Mouse (Mus musculus) adrenal gland, adult 2 months (tissue): Measurements from ENCODE around the gene Ube2v1. TPM values are rescaled to one million over a fixed set of nuclear protein-coding genes. Genes with fewer than 3 reads are reported as not detected.
"Not testable (repeated sequence)": the region's sequence is repeated elsewhere in the genome, so short reads cannot be mapped to it uniquely, and the experiment has no call there.

Experiments used
- DNase-seq: peaks from one replicate; pipeline ENCODE4 v3.0.0; 2021
- polyA plus RNA-seq: library from polyadenylated mRNA; depleted of rRNA; stranded (reverse); fragments of >200 nt; gene quantifications from 2 replicates; pipeline ENCODE4 v1.2.3, GENCODE M21; 2012
- total RNA-seq, 2 experiments: library from RNA; stranded (reverse); gene quantifications; 2 replicates each; pipeline ENCODE4 v1.2.3; 2021

The Ube2v1 gene
- total and polyA plus RNA-seq, 3 experiments = 133 to 208 (median 191) TPM

DNA sequence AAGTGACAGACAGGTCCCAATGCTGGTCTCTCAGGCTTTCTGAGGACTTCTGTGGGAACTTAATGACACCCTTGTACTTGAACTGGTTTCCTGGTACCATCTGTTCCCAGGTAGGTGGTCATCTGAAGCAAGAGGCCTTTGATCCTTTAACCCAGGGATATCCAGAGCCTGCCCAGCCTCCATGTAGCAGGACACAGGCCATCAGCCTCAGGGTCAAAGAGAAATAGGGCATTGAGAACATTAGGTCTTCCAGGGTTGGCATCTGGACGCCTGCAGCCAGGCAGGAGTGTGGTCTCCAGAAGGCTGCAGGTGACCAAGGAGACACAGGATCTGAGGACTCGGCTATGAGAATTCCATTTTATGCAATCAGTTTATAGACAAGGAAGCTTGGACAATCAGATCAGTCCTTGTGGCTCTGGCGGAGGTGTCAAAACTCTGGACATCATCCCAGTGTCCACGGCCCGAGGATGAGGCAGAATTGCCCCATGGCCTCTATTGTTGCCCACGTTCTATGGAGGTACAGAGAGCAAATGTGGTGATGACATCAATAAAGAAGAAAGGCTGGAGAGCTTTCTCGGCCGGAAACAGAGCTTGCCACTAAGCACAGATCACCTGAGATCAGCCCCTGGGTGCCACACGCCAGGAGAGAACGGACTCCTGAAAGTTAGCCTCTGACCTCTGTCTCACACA is 23.2 kb upstream of the Ube2v1 start:
- DNase-seq = no peak

DNA sequence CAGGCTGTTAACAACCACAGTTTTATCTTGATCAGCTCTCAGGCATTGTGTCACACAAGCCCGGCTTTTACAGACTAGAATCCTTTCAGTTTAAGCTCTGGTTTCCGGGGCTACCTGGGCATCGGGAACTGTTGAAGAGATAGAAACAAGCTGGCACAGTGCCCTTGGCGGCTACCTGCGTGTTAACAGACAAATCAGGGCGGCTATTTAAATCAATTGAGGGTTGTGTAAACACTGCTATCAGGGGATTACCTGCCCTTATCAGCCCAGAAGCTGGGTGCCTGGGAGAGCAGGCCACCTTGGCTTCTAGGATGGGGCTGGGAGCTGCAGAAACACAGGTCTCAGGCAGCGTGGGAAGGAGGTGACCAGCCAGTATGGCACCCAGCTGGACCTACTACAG is 20.8 kb upstream of the Ube2v1 start:
- DNase-seq = no peak

DNA sequence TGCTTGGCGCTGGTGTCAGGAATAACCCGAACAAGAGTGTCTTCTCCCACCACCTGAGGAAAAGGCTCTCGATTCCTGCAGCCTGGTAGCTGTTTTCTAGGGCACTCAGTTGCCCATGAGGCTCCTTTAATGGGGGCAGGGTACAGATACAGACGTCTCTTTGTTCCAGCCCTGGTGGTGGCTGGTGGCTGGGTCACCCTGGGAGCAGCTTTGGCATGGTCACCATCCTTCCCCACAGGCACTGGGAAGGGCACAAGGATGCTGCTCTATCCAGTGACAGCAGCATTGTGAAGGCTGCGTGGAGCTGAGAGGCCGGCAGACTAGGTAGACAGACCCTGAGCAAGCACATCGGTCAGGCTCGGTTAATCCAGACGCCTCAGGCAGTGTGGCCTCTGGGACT is 19.7 kb upstream of the Ube2v1 start:
- DNase-seq = no peak

DNA sequence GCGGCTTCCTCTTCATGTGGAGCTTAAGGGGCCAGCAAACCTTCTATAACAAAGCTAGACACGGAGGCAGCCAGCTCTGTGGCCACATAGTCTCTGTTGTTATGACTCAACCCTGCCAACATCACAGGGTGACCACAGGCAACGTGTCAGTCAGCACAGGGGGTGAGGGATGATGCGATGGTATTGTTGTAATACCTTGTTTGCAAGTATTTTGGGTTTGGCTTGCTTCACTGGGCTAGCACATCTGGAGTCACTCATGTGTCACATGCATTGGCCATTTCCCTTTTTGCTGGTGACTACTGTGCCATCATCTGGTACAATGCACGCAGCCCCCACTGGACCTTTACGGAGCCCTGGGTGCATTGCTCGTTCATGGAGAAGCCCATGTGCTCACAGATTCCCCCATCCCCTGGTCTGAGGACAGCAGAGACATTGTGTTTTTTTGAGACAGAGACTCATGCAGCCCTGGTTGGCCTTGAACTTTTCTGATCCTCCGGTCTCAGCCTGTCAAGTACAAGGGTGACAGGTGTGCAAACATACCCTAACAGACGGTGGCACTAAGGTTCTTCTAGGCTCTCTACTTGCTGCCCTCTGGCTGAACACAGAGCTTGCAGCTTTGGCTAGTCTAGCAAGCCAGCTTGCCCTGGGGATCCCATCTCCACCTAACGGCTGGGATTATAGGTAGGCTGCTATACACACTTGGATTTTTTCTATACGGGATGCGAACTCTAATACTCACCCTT is 17.6 kb upstream of the Ube2v1 start:
- DNase-seq = peak; percentile 56

DNA sequence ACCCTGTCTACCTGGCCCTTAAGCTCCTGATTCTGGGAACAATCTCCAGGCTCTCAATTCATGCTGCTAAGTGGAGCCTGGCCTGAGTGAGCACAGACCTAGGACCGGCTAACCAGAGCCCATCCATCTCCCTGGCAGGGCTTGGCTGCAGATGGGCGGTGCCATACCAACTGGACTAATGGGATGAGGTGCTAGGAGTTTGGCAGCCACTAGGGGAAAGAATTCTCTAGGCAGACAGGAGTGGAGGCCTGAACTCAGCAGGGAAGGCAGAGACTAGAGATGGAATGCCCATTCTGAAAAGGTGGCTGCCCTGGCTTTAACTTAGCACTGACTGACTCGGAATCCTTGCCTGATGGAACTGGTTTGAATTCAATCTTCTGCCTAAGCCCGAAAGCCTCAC is 14.5 kb upstream of the Ube2v1 start:
- no peak for DNase-seq

DNA sequence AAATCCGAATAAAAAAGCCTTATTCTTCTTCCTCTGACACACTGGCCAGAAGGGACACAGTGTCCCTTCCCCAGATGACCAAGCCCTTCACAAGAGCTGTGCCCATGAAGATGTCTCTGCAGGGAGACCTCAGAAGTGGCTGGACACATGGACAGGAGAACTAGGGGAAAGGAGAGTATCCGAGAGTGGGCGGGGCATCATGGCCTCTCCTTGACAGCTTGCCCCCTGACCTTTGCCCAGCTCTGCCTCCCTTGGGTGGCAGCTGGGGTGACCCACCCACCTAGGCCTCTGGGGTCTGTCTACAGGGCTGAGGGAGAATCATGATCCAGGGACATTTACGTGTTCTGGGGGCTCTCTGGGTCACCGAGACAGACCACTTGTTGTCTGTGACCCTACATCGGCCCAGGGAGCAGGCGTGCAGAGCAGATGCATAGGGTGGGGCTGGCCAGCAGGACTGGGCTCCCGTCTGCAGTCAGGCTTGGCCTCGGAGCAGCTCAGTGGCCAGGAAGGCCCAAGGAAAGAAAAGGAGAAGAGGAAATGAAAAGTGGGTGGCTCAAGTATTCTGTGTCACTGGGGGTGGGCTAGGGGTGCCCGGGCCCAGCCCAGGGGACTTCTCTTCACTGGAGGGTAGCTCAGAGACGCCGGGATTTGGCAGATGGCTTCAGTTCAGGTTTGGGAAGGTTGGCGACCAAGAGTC is 11.6 kb upstream of the Ube2v1 start:
- DNase-seq = not testable (repeated sequence)

DNA sequence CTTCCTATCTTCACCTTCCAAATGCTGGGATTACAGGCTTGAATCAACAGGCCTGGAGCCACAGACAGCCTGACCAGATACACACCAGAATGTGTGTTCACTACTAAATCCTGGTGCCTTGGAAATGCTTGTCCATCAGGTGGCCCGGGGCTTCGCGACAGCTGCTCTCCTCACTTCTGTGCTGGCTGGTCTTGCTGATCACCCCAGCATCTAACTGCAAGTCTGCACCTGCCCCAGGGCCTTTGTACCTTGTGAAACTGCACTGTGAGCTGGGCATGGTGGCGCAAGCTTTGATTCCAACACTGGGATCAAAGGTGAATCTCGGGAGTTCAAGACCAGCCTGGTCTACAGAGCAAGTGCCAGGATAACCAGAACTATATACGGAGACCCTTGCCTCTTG is 10.3 kb upstream of the Ube2v1 start:
- no peak for DNase-seq

DNA sequence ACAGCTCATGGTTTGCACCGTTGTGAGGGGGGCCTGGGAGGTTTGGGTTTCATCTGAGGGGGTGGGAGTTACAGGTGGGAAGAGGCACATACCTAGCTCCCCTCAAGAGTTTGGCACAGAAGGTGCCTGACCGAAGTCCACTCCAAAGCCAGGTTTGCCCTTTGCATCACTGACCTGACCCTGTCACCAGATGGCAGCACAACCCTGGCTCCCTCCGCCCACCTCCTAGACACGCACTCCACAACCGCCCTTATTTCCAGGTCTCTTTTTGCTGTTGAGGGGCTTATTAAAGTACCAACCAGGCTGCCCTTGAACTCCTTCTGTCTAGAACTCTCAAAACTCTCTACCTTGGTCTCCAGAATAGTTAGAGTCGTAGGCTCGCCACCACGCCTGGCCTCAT is 9.4 kb upstream of the Ube2v1 start:
- peak; percentile 61 for DNase-seq

DNA sequence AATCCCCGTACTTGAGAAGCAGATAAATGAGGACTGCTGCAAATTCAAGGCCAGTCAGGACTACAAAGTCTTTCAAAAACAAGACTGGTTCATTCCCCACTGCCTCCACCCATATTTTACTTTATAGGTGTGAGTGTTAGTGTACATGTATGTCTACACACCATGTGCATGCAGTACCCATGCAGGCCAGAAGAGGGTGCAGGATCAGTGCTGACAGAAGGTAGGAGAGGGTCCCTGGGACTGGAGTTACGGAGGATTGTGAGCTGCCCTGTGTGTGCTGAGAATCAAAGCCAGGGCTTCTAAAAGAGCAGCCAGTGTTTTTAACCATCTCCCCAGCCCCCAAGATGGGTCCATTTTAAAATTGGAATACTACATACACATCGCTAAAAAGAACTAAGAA is 8.4 kb upstream of the Ube2v1 start:
- no peak for DNase-seq

DNA sequence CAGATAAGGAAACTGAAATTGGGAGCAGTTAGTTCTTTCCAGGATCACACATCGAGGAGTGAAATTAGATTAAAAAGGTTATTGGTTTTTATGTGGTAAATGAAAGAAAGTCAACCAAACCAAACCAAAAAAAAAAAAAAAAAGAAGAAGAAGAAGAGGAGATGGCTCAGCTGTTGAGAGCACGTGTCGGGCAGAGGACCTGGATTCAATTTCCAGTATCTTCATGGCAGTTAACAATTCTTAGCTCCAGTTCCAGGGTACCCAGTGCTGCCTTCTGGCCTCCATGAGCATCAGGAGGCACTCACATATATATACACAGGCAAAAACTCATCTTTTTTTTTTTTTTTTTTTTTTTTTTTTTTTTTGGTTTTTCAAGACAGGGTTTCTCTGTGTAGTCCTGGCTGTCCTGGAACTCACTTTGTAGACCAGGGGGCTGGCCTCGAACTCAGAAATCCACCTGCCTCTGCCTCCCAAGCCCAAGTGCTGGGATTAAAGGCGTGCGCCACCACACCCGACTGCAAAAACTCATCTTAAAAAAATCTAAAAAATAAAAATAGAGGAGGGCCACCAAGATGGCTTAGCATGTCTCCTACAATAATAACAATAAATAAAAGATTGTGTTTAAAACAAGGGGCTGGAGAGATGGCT is 3.1 kb upstream of the Ube2v1 start:
- DNase-seq = no peak

DNA sequence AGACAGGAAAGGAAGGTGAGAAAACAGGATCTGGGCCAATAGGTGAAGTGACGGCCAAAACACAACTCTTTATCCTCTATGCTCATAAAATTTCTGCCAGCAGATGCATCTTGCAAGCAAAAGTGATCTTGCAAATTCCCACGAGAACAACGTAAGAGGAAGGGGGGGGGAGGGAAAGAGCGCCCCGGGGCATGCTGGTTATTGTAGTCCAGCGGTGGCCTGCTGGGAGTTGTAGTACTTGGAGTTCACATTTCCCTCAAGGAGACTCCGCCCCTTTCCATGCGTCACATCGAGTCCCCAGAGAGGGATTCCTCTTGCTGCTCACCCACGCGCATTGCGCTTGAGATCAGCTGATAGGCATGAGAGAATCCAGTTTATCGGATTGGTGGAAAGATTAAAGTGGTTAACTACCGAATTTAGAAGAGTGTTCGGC is 2.5 kb upstream of the Ube2v1 start:
- peak; percentile 96 for DNase-seq

DNA sequence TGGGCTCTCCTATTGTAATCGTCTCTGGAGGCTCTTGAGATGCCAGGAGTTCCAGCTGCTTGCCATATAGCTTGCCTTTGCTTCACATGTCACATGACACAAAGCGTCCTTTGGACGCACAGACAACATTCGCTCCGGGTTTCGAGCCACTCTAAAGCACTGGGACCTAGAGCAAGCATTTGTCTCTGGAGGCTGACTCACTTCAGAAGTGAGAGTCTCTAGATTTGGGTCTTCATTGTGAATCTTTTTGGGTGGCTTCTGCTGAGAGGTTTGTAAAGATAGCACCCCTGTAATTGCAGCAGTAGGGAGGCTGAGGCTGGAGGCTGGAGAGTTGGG is 1.6 kb upstream of the Ube2v1 start:
- DNase-seq = no peak

DNA sequence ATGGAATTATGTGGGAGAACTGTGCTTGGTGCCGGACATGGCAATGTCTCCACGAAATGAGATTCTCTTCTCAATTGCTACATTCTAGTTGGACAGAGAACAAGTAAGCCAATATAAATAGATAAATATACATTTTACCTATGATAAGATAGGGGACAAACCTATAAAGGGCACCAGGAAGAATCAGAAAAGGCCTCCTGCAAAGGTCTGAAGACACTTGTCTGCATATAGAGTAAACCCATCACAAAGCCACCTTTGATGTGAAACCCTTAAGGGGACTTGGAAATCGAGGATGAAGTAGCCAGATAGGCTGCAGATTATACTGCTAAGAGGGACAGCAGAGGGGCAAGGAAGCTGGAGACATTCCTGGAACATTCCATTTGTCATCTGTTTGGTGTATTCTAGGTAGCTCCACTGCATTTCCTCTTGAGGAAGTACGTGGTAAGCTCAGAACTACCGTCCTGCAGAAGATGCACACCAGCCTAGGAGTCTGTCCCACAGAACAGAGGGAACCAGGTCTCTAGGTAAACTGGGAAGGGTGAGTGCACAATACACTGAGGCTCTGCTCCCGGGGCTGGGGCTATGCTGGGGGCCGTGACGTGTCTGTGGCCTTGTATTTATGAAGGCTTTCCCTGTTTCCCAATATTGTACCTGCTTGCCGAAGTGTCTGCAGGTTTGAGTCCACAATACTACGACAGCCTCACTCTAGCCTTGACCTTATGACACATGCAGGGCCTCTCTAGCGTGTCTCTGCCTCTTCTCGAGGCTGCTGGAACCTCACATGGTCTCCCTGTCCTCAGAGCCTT is 1.0 kb upstream of the Ube2v1 start:
- no peak for DNase-seq

DNA sequence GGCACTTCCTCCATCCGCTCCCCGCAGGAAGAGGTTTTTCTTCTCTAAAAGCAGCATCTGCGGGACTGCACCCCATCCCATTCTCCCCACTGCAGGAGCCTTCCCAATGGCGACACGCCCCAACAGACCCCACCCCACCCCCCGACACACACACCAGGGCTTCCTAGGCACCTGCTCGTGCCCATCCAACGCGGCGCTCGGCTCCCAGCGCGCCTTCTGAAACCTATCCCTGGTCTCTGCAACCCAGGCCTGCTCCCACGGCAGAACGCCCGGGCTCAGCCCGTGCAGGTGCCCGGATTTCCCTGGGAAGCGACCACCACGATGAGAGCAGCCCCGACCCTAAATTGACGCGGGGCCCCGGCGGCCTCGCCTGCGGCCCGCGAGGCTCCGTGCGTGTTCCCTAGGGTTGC is 709 bp downstream of the Ube2v1 start:
- DNase-seq = no peak

DNA sequence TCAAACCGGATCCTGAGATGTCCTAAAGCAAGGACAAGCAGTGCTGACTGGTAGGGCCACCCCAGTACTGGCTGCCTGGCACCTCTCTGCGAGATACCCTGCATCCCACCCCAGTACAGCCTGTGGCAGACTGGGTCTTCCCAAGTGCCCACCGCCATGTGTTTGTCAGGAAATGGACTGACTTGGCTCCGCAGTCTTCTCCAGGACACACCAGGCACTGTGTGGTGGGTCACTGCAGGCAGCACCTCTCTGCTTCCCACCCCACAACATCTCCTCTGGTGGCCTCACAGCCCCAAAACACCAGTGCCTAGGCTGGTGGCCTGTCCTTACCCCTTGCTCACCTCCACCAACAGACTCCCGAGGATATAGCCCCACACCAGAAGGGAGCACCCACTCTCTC is 1.5 kb downstream of the Ube2v1 start:
- DNase-seq = no peak

DNA sequence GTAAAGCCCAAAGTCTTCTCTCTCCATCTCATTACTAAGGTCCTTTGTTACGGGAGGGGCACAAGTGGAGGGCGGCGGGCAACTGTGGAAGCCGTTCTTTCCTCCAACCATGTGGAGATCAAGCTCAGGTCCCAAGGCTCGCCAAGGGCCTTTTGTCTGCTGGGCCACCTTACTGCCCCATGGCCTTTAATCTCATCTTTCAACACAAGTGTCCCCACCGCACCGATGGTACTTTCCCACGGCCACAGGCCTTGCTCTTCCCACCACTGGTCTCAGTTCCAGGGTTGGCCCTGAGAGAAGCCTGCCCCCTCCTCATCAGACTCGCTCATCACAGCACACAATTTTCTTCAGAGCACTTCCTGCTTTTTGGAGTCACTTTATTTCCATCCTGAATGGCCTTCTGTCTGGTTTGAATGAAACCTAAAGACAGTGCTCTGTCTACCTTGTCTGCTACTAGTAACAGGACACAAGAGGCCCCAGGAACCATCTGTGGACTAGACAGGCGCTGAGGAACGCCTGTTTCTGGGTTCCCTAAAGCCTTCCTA is 2.2 kb downstream of the Ube2v1 start:
- no peak for DNase-seq

DNA sequence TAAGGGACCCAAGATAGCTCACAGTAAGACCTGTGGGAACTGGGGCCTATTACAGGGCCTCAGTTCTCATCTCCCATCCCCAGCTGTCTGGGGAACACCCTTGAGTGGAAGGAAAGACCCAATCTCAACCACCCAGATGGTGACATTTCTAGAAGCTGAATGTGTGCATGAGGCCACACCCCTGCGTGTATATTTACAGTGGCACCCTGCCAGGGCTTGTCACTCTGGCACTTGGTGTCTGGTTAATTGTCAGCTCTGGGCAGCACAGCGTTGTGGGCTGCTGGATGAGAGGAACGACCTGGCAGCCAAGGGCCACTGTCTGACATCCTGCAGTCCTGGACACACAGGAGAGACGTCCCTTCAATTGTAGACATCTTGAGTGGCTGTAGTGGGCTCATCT is 3.0 kb downstream of the Ube2v1 start:
- DNase-seq = no peak

DNA sequence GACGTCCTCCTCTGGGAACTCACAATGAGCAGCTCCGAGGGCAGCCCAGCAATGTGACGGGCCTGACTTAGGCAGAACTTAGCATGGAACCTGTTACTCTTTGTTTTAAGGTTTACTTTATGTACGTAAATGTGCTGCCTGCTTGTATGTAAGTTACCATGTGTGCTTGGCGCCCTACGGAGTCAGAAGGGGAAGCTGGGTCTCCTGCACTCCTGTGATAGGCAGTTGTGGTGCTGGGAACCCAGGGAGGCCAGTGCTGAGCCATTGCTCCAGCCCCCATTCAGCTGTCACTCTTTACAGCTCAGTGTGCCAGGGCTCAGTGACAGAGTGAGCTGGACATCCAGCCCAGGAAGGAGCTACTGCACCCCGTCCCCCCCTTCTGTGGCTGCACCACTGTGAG is 4.9 kb downstream of the Ube2v1 start:
- no peak for DNase-seq

DNA sequence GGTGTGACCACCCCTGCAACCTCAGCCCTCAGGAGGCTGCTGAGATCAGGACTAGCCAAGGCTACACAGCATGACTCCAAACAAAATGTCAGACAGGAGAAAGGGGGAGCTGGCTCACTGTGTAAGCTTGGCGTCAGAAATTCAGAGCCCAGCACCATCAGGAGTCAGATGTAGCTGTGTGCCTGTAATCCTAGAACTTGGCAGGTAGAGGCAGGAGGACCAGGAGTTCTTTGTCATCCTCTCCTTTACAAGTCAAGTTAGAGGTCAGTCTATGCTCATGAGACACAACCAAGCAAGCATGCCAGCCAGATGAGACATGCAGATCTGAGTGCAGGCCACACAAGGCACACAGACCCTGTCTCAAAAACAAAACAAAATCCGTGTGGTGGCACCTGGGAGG is 6.2 kb downstream of the Ube2v1 start:
- peak; percentile 48 for DNase-seq

DNA sequence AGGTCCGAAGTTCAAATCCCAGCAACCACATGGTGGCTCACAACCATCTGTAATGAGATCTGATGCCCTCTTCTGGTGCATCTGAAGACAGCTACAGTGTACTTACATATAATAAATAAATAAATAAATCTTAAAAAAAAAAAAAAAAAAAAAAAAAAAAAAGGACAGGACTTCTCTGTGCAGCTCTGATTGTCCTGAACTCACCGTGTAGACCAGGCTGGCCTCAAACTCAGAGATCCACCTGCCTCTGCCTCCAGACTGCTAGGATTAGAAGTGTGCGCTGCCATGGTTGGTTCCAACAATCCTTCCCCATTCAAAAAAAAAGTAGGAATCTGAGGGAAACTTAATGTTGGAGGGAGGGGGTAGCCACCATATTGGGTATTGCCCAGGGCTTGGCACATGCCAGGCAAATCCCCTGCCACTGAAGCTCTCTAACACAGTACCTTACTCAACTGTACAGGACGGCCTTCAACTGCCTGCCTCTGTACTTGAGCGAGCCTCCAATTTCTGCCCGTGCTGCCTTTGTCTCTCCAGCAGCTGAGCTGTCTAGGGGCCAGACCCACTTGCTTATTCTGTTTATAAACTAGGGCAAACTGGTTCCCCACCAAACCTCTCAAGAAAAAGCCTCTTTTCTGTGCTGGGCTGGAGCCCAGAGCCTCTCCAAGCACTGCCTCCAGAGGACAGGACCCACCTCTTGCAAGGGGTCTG is 7.4 kb downstream of the Ube2v1 start:
- no peak for DNase-seq

DNA sequence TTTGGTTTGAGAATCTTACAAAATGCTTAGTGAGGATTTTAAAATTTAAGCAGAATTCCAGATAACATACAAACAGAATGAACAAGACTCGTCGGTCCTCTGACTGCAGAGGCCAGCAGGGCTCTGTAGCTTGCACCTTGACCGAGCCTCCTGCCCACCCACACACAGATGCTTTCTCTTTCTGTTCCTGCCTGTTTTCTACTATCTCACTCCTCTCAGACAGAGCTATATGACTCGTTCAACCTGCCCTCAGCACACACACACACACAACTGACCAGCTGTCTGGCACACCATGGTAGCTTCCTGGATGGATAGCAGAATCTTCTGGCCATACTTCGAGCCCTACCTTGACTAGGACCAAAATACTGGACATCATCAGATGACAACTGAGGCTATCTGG is 8.9 kb downstream of the Ube2v1 start:
- DNase-seq = no peak
